Mouse (Mus musculus): ENCODE data around the gene Cmtm4.

GRCm38 (mm10) chr8:104376669-104377068, 18.9 kb downstream of the Cmtm4 start:
- TF ChIP-seq ZC3H11A (IDR thresholded peaks at IDR 0.05; ENCODE audit: borderline replicate concordance, low read depth, low read length) (no peak), CHD2 (IDR thresholded peaks at IDR 0.05; ENCODE audit: low read depth, low read length) (no peak)

Measured in ES-E14 (cell line).